Mouse (Mus musculus): Measurements from ENCODE around the gene Dtx2.

GRCm38 (mm10) chr5:136051231-136052085 is 56.9 kb downstream of the Dtx2 start:
- TF ChIP-seq POLR2A (IDR thresholded peaks at IDR 0.05; ENCODE audit: low read depth, low read length) (no peak), CTCF (IDR thresholded peaks at IDR 0.05; ENCODE audit: extremely low read depth, insufficient read depth, insufficient read length, insufficient replicate concordance) (no peak)

Measured in spleen, adult 2 months (tissue).